Mouse (Mus musculus) right cerebral cortex, postnatal 14 days (tissue): ENCODE data around the gene Npcd.

ENCODE experiments used
- DNase-seq: peaks from one replicate; pipeline ENCODE4 v3.0.0; 2022

Npcd gene

DNA sequence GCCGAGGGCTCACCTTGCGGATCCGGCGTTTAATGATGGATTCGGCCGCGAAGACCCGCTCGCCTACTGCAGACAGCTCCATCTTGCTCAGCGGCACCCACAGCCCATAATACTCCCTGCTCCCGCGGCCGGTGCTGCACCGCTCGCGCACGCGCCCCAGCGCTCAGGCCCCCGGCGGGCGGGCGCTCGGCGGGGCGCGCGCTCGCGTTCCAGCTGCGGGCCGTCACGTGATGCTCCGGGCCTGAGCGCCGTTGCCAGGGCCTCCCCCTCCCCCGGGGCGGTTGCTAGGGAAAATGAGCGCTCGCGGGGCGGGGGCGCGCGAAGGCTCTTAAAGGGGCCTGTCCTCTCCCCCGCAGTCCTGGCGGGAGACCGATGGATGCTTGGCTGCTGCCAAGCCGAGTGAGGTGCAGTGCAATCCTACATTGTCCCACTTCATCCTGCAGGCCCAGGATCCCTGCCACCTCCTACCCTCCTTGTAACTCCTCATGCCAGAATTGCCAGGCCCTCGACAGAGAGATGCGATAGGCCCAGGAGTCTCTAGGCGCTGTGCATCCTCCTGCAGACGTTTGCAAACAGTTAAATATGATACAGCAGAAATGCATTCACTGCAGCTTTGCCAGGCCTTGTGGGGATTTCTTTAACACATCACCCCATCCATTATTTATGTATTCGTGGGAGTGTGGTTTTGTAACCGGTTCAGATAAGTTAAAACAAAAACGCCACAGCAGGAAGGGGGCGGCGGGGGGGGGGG is at the start of gene Npcd, which contains the start of gene Cbx6:
Npcd (minus strand) TSS at position 108 of the 751 bp plus-strand sequence.
Cbx6 (minus strand) TSS at position 559 of the 751 bp plus-strand sequence.
- DNase-seq: peak; percentile 100

DNA sequence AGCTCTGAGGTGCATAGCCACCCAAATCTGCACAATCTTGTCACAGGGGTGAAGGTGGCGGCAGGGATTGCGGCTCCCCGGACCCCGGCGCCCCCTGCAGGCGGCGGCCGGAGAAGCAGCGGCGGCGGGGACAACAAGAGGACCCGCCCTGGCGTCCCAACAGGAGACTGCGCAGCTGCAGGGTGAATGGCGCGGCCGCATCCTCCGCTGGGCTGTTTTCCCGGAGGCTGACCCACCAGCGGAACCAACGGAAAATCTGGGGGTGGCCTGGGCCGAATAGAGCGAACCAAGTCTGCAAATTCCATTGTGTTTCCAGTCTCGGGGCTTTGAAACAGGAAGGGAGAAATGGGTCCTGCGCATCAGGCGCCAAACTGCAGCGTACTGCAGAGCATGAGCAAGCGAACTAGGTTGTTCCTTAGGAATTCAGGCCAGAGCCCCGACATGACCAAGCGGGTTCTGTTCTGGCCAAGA is 49.4 kb upstream of the Npcd start:
- peak; percentile 92 for DNase-seq

DNA sequence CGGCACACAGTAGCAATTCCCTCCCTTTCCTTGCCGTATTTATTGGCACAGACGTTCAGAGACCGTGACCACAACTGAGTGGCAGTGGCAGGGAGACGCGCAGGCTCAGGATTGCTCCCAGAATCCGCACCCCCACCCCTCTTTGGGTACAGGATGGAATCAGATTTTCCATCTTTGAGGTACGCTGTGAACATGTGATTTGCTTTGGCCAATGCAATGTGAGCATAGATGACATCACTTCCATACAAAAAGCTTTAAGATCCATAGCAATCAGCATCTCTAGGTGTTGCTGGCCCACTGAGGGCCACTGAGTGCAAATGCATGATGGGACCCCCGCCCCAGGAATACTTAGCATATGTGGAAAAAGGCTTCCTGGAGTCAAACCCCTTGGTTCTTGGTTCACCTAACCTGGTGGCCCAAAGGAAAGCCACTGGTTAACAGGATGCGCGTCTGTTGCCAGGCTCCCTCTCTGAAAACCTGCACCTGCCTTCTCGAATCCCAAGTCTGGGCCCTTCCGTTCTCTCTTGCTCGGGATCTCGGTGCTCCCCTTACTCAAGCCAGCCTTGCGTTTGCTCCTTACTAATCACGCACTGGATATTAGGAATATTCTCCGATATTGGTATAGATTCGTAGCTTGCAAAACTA is 48.7 kb upstream of the Npcd start:
- DNase-seq: peak; percentile 66

DNA sequence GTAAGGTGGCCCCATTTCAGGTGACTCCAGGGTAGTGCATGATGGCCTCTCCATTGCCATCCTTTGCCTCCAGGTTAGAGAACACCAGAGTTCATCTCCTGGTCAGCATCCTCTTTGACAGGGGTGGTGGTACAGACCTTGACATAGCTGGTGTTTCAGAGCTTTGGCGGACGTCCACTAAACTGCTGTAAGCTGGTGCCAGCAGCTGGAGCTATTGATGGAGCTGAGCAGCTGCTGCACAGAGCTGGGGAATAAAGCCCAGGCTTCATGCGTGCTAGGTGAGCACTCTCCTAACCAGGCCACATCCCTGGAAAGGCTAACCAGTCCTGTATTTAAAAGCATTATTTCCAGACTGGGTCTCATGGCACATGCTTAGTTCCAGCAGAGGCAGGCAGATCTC is 46.4 kb upstream of the Npcd start:
- no peak for DNase-seq

DNA sequence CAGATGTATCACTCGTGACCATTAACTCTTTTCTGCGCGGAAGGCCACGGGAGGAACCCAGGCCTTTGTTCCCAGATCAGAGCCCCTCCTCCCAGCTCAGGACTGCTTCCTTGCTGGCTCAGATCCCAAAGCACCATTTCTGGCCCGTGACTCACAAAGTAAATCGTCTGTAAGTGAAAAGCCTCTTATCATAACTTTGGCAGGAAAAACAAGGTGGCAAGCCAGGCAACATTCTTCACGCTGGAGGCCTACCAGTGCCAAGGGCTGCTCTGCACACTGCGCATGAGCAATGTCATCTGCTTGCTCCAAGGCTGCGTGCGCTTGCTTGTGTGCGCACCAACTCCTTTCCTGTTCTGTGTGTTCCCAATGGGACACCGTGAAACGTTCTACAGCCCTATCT is 45.3 kb upstream of the Npcd start:
- peak; percentile 68 for DNase-seq

DNA sequence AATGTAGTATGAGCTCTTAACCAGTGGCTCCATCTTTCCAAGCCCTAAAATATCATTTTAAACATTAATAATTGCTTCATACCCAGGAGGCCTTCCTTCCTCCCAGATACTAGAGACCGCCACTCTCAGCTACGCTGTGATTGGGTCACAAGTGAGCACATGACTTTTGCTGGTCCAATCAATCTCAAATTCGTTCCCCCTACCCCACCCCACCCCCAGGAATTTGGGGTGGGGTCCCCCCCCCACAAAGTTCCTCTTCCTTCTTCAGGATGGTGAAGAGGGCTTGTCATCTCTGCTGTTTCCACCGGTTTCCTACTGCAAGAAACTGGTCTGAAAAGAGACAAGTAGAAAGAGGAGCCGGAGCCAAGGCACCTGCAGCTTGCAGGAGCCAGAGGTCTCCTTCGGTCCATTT is 44.7 kb upstream of the Npcd start:
- DNase-seq: no peak

DNA sequence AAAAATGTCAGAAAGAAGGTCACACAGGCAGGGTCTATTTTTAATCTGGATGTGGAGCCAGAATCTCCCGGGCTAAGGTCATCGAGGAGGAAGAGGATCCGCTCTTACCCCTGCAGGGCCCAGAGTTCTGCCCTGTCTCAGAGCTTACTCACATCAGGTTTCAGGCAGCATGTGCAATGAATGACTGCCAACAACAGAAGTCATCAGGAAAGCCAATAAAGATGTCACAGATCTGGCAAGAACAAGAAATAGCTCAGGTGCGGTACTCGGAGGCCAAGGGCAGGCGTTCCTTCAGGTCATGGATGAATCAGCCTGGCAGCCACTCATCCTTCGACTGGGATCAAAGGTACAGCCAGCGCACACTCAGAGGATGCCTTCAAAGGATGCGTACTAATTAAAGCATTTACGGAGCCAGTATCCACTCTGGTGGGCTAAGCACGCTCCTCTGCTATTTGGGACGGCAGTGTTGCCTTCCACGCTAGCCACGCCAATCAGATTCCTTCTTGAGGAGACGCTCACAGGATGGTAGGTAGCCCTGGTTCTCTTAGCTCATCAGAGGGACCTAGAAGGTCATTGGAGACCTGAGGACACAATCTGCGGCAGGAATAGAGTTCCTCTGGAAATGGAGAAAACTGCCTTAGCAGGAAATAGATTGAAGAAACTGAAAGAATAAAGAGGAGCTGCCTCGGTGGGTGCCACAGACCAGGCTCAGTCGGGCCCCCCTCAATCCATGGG is 41.4 kb upstream of the Npcd start:
- no peak for DNase-seq

DNA sequence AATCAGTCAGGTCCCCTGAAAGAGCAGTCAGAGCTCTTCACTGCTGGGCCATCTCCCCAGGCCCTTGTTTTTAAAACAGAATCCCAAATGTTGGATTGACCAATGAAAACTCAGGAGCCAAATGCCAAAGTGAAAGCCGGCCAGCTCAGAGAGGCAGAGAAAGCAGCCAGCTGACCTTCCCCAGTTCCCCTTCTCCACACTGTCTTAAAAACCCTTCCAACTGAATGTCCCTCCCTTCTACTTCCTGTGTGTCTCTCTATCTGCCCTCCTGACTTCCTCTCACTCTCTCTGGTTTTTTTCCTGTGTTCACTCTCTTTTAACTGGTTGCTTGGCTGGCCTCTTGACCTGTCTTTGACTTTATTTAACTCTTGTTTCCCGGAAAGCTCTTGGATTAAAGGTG is 40.0 kb upstream of the Npcd start:
- DNase-seq: no peak

DNA sequence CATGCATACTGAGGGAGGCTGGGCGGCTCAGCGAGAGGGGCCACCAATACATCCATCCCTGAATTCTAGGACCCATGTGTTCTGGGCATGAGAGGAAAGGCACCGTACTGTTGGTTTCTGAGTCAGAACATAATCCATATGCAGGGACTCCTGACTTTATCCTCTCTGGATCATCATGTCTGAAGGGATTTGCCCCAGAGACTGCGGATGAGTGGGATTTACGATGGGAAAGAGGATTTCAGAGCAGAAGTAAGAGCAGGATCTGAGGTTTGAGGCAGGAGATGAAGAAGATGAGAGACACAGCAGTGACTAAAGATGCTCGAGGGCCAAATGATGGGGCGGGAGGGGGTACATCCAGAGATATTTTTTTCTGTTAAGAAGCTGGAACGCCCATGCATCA is 39.5 kb upstream of the Npcd start:
- DNase-seq: no peak

DNA sequence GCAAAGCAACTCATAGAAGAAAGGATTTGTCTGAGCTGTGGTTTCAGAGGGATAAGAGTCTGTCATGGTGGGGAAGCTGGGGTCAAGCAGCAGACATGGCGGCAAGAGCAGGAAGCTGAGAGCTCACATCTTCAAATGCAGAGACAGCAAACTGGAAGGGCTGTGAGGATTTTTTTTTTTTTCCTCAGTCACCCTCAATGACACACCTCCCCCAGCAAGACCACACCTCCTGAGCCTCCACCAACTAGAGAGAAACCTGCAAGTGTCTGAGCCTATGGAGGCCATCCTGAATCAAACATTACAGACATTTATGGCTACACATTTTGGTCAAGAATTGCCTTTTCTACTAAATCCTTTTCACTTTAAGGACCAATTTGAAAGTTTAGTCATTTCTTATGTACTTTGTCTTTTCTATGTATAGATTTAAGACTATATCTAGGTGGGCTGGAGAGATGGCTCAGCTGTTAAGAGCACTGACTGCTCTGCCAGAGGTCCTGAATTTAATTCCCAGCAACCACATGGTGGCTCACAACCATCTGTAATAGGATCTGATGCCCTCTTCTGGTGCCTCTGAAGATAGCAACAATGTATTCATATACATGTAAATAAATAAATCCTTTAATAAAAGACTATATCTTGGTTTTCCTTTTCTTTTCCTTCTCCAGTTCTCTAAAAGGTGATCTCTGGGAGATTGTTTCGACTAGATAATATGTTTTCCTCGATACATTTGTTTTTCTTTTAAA is 33.4 kb upstream of the Npcd start:
- no peak for DNase-seq

DNA sequence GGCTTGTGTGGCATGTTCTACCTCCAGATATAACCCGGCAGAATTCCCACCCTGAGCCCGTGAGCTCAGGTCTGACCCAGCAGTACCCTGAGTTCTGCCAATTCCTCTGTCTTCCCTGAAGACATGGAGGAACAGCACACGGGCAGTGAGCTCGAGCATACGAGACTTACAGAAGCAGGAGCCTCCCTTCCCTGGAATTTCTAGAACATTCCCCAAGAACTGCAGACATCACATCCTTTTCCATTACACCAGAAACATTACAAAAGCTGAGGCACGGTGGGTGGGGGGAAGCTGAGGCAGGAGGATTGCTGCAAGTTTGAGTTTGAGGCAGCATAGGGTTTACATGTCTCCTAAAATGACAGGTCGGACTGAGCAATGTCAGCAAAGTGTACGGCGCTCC is 25.8 kb upstream of the Npcd start:
- DNase-seq: no peak

DNA sequence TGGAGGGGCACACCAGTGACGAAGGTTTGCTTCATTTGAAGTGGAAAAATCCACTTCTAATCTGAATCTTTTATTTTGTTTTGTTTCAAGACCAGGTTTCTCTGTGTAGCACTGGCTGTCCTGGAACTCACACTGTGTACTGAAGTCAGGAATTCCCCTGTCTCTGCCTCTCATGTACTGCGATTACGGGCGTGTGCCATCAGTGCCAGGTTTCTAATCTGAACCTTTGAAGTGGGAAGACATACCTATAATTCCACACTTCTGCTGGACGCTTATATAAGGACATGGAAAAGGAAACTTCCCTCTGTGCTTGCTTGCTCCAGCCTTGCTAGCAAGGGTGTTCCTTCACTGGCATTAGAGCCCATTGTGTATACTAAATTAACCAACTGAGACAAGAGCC is 24.9 kb upstream of the Npcd start:
- DNase-seq: no peak

DNA sequence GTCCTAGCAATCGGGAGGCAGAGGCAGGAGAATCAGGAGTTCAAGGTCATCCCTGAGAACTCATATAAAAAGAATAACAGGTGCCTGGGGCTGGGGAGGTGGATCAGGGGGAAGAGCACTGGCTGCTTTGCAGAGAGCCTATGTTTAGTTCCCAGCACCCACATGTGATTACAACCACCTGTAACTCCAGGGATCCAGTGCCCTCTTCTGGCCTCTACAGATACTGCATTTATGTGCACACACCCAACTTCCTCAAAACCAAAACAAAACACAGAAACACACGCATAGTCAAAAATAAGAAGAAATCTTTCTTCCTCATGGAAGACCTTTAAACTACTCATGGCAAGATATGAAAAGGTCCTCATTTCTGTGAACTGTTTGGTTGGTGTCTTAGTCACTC is 16.1 kb upstream of the Npcd start:
- no peak for DNase-seq

DNA sequence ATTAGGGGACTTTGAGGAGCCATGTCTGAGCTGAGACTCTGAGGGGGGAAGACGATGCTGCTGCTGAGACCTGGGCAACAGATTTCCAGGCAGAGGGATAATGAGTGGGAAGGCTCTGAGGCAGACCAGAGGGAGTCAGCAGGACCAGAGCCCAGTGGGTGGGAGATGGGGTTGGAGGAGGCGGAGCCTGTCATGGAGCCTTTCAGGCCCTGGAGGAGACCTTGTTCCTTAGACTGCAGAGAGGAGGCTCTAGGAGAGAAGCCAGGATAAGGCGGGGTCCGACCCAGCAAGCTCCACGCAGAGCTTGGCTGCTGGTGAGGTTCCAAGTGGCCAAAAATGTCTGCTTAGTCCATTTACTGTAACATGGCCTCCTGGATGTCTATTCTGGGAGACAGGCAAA is 13.1 kb upstream of the Npcd start:
- no peak for DNase-seq

DNA sequence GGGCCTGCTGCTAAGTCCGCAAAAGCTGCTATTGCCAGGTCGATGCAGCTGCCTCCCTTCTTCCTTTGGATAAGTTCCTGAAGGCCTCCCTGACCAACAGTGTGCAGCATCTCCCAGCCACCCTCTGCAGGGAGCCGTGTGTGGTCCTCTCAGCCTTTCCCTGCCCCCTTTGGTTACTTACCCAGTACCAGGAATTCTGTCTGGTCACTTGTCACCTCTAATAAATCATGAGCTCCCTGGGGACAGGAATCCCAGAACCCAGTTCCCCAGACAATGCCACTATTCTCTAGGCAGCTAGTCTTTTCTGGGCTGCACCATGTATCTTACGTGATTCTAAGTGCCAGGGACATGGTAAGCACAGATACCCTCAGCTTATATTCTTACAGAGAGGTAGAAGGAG is 11.9 kb upstream of the Npcd start:
- DNase-seq: no peak

DNA sequence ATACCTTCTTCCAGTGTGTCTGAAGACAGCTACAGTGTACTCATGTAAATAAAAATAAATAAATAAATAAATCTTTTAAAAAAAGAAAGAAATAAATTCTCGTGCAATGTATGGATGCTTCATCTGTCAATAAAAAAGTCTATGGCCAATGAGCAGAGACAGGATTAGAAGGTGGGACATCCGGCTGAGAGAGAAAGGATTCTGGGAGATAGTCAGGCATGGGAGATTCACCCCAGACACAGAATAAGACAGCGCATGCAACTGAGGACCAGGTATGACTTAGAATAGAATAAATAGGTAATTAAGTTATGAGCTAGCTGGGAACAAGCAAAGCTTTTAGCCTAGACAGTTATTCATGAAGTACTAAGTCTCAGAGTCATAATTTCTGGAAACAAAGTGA is 8.9 kb upstream of the Npcd start:
- DNase-seq: no peak

DNA sequence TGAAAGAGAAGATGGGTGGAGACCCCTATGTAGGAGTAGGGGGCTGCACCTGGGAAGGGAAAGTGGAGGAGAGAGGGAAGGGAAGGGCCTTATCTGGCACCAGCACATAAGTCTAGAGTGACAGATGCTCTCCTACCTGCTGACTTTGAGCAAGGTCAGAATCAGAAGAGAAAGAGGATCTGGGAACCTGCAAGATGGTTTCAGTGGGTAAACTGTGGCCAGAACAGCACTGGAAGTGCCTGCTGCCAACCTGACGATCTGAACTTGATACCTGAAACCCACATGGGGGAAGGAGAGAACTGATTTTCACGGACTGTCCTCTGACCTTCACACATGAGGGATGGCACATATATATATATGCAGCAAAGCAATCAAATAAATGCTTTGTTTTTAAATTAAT is 6.2 kb upstream of the Npcd start:
- DNase-seq: no peak

DNA sequence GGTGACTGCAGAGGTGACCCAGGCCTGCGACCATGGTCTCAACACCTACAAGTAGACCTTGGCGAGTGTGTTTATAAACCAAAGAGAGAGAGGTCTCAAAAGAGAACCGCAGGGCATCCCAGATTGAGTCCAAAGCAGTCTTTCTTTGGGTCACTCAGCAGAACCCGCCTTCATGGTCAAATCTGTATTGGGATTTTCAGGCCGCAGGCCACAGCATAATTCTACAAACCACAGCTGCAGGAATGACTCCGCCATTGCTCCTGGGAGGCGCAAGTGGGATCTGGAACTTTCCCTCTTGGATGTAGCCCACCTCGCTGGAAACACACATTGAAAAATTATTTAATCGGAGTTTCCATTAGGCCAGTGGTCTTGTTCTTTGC is 834 bp upstream of the Npcd start:
- no peak for DNase-seq

DNA sequence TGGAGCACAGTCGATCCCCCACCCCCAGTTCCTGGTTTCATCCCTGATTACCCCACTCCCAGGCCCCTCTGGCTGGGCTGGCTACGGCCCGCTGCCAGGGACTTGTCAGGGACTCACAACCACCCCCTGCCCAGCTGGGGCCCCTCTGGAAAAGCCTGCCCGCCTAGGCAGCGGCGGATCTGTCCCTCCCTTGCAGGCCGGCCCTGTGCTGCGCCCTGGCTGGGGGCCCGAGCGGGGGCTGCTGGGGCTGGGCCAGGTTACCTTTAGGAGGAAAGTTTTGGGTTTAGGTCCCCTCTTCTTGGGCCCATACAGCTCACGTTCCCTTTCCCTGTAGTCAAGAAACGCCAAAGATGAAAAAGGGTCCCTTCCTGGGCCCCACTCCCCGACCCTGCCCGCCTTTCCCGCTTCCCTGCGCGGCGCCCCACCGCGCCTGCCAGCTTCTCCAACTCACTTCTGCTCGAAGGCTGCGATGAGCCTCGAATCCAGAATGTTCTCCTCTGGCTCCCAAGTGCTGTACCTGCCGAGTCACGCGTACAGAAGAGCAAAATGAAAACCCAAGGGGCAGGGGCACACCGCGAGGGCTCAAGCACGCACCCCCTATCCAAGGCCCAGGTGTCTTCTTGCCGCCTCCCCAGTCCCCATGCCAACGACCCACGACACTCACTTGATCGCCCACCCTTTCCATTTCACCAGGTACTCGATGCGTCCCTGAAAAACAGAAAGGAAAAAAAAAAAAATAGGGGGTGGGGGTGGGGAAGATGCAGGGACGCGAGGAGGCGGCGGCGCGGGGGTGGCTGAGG is 586 bp downstream of the Npcd start:
- DNase-seq: peak; percentile 50

DNA sequence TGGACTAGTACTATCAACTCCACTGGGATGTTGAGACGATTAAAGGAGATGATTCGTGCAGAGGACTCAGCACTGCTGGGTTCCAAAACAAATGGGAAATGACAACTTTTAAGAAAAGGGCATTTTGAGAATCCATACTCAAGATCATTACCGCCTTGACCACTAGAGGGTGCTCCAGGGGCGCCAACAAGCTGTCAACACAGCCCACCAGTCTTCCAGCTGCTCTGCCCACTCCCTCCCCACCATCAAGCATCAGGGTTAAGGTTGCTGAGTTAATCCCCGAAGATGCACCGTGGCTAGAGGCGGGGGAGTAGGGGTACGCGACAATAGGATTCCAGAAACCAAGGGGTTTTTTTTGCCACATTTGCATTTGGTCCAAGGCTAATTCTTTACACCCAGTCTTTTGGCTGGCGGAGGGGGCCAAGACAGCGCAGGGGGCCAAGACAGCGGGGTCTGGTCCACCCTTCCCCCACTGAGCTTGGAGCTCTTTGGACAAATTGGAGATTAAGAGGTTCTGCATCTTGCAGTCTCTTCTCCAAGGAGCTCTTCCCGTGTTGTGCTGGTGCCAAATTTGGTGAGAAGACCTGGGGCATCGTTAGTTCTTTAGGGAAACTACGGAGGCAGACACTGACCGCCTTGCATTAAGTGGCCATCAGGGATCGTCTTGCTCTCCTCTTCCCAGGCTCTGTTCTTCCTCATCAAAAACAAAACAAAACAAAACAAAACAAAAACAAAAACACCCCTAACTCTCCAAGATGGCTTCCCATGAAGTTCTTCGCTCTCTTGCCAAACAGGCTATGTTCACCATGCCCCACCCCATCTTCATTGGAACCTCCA is 1.8 kb downstream of the Npcd start:
- DNase-seq: peak; percentile 82

DNA sequence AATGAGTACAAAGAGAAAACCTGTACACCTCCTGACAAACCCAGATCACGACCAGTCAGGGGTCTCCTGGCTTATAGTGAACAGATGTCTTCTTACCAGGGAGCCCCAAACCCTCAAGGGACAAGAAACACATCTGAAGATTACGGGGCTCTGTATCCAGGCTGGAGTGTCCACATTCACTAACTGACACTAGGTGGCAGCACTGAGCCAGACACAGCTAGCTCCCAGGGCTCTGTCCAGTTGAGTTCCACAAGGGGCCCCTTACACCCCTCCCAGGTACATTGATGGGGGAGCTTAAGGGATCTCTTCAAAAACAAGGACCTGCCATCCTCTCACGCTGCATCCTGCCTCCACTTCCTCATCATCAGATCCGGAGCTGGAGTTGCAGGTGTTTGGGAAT is 3.6 kb downstream of the Npcd start:
- DNase-seq: peak; percentile 75
